Mouse (Mus musculus): ENCODE data around the gene Tada2b. TPM values are rescaled to one million over a fixed set of nuclear protein-coding genes. Genes with fewer than 3 reads are reported as not detected.

Gene Tada2b
- 5.2 and 5.6 TPM in 2 replicates for polyA plus RNA-seq (2014; fragmentation: Nextera tagmentation; extraction: Ambion mirVana)

DNA sequence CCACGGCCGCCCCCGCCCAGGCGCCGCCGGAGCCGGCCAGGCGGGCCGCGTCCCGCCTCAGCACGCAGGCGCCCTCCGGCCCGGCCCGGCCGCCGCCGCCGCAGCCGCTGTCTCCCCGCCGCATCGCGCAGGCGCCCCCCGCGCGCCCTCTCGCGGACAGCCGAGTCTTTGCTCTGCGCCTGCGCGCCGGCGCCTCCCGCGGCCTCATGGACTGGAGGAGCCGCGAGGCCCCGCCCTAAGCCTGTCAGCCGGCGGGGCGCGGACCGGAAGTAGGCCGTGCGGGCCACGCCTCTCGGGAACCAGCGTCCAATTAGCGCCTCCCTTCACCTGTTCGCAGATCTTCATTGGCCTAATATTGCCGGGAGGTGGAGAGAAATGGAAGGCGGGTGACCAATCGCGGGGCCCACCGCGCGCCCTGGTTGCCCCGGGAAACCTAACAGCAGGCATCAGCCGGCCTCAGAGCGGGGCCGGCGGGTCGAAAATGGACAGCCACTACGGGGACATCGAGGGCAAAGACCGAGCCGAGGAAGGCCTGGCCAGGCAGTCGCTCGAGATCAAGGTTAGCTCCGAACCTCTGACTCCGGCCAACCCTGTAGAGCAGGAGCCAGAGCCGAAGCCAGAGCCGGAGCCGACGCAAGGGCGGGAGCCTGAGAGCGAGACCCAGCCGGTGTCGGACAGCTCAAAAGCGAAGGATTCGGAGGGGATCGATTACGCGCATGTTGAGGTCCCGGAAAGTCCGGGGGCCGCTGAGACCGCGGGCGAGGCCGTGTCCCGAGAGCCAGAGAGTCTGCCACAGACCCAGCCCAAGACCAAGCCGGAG lies at the start of gene Tada2b, which contains the start of gene Ccdc96:
Tada2b (minus strand) TSS at position 115 of the 820 bp plus-strand sequence.
Ccdc96 (plus strand) TSS at position 418 of the 820 bp plus-strand sequence.
- peaks cover 34% of the 10 kb centered on the region for H3K4me1 ChIP-seq (replicated peaks; ENCODE audit: control insufficient read depth, insufficient read depth, low read length)
- peak; percentile 98 for ATAC-seq (ENCODE audit: low FRiP score)
- peak within 1 kb of the TSS; percentile 81 for H3K9ac ChIP-seq
- no peaks in the 10 kb centered on the region for H3K9me3 ChIP-seq (ENCODE audit: control insufficient read depth, low read length)
- under 1% methylated on average over 92 of the region's 97 CpGs for WGBS
- no peaks in the 10 kb centered on the region for H3K27me3 ChIP-seq (ENCODE audit: control insufficient read depth, insufficient read depth, low read length)
- H3K36me3 ChIP-seq (replicated peaks; ENCODE audit: control insufficient read depth, insufficient read depth): peaks cover 7% of the 10 kb centered on the region; the same call in 1 of the 2 replicates
- H3K4me2 ChIP-seq (replicated peaks): peak within 1 kb of the TSS; percentile 98
- peak within 1 kb of the TSS; percentile 88 for H3K27ac ChIP-seq
- peak; percentile 97 for DNase-seq (ENCODE audit: low spot score)
- peak within 1 kb of the TSS; percentile 91 for H3K4me3 ChIP-seq (replicated peaks; ENCODE audit: low read length)

DNA sequence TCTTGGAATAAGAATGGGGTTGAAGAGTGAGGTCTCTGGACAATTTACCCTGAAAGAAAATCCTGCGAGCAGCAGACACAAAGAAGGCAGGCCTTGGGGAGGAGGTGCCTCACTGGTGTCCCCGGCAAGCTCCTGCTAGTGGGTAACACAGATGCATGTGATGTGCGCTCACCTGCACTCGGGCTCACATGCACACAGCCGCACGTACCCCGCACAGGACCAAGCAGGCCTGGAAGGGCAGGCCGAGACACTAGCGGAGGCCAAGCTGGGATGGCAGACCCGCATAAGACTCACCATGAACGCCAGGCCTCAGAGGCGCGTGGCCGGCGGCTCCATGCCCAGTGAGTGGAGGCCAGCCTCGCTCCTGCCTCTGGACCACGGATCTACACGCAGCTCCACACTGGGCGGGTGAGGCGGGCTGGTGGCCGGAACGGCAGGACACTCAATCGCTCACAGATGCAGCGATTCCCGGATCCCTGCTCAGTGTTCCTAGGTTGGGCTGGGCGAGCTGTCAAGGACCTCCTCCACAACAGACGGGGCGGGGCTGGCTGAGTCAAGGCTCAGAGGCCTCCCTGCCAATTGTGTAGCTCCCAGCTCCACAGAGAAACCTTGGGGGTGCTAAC lies 46.2 kb upstream of the Tada2b start:
- Histone ChIP-seq H3K4me3 (replicated peaks; ENCODE audit: low read length) (peak overlapping the region; percentile 78), H3K4me1 (replicated peaks; ENCODE audit: control insufficient read depth, insufficient read depth, low read length) (peaks cover 20% of the 10 kb centered on the region), H3K27me3 (ENCODE audit: control insufficient read depth, insufficient read depth, low read length) (no peaks in the 10 kb centered on the region), H3K4me2 (replicated peaks) (peak overlapping the region; percentile 90), H3K9ac (peak overlapping the region; percentile 87), H3K36me3 (replicated peaks; ENCODE audit: control insufficient read depth, insufficient read depth) (no peaks in the 10 kb centered on the region; the same call in 1 of the 2 replicates), H3K27ac (peak overlapping the region; percentile 85), H3K9me3 (ENCODE audit: control insufficient read depth, low read length) (no peaks in the 10 kb centered on the region)
- ATAC-seq (ENCODE audit: low FRiP score) (peak; percentile 95), DNase-seq (ENCODE audit: low spot score) (peak; percentile 86)
- under 1% methylated on average over 28 of the region's 28 CpGs for WGBS

DNA sequence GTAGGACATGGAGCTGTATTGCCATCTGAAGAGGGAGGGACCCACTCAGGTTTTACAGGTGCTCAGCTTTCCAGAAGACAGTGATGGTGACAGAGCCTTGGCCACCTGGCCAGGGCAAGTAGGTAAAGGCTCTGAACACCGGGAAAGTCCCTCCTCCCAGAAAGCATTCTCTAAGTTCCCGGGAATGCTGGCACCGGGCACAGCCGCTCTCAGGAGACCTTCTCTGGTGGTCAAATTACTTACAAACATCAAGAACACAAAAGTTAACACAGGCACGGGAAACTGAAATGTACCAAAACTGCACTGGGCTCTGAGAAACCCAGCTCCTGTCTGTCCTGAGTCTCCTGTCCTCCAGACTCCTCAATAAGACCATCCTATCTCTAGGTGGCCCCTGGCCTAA lies 45.6 kb upstream of the Tada2b start:
- Histone ChIP-seq H3K36me3 (replicated peaks; ENCODE audit: control insufficient read depth, insufficient read depth) (peaks cover 2% of the 10 kb centered on the region), H3K27me3 (ENCODE audit: control insufficient read depth, insufficient read depth, low read length) (no peaks in the 10 kb centered on the region), H3K4me2 (replicated peaks) (peak overlapping the region; percentile 90), H3K9me3 (ENCODE audit: control insufficient read depth, low read length) (no peaks in the 10 kb centered on the region), H3K27ac (peak overlapping the region; percentile 85), H3K9ac (peak overlapping the region; percentile 87), H3K4me3 (replicated peaks; ENCODE audit: low read length) (peak overlapping the region; percentile 78), H3K4me1 (replicated peaks; ENCODE audit: control insufficient read depth, insufficient read depth, low read length) (peaks cover 20% of the 10 kb centered on the region)
- WGBS: 10% methylated on average over 5 of the region's 5 CpGs
- DNase-seq (ENCODE audit: low spot score) (no peak), ATAC-seq (ENCODE audit: low FRiP score) (no peak)

DNA sequence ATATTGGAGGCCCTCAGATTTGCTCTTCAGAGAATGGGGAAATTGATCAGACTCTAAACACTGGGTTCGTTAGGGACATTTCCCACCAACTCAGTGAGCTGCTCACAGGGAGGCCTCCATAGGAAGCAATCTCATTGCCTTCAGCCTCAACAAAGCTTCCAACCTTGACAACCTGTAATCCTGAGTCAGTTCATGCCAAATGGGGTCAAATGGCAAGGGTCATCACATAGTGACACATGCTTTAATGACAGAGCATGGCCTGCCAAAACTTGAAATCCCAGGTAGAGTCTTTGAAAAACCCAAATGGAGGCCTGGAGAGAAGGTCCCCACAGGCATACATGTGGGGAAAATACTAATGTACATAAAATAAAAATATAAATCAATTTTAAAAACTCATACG lies 42.8 kb upstream of the Tada2b start:
- WGBS: 91% methylated on average over 2 of the region's 2 CpGs
- Histone ChIP-seq H3K36me3 (replicated peaks; ENCODE audit: control insufficient read depth, insufficient read depth) (peaks cover 27% of the 10 kb centered on the region), H3K27ac (no peak overlapping the region), H3K4me2 (replicated peaks) (no peak overlapping the region), H3K9ac (no peak overlapping the region), H3K27me3 (ENCODE audit: control insufficient read depth, insufficient read depth, low read length) (no peaks in the 10 kb centered on the region), H3K4me1 (replicated peaks; ENCODE audit: control insufficient read depth, insufficient read depth, low read length) (peaks cover 20% of the 10 kb centered on the region), H3K4me3 (replicated peaks; ENCODE audit: low read length) (no peak overlapping the region), H3K9me3 (ENCODE audit: control insufficient read depth, low read length) (no peaks in the 10 kb centered on the region)
- DNase-seq (ENCODE audit: low spot score) (no peak), ATAC-seq (ENCODE audit: low FRiP score) (no peak)

DNA sequence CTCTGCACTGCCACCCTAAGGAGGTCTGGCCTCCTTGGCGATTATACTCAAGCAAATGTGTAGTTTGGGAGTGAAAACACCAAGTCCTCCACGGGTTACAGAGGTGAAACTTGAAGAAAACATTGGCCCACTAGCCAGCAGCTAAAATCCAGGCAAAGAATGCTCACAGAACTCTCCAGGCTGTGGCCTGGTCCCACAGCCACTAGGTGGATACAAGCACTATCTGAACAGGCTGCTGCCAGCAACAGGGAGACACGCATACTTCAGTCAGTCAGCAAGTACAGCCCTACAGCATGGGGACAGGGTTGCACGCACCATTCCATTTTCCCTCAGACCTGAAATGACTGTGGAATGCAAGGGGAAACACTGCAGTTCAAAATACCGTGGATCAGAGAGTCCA lies 42.2 kb upstream of the Tada2b start:
- H3K27me3 ChIP-seq (ENCODE audit: control insufficient read depth, insufficient read depth, low read length): no peaks in the 10 kb centered on the region
- no peak overlapping the region for H3K4me2 ChIP-seq (replicated peaks)
- no peak for ATAC-seq (ENCODE audit: low FRiP score)
- 88% methylated on average over 5 of the region's 5 CpGs for WGBS
- H3K36me3 ChIP-seq (replicated peaks; ENCODE audit: control insufficient read depth, insufficient read depth): peaks cover 33% of the 10 kb centered on the region
- no peaks in the 10 kb centered on the region for H3K9me3 ChIP-seq (ENCODE audit: control insufficient read depth, low read length)
- no peak for DNase-seq (ENCODE audit: low spot score)
- peaks cover 20% of the 10 kb centered on the region for H3K4me1 ChIP-seq (replicated peaks; ENCODE audit: control insufficient read depth, insufficient read depth, low read length)
- H3K9ac ChIP-seq: no peak overlapping the region
- no peak overlapping the region for H3K27ac ChIP-seq
- no peak overlapping the region for H3K4me3 ChIP-seq (replicated peaks; ENCODE audit: low read length)

DNA sequence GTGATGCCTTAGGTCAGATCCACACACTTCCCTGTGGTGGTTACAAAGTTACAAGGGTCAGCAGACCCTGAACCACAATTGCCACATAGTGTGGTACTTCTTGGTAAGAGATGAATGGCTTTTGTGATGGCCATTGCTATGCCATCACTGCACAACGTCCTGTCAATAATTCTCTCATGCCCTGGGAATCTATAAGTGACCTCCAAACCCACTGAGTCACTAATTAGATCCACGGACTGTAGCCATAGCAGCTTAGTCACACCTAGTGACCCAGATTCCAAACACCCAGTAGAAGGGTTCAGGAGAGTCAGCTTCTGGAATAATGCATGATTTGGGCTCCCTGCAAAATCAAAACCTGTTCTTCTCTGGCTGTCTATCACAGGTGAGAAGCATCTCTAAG lies 41.1 kb upstream of the Tada2b start:
- Histone ChIP-seq H3K4me3 (replicated peaks; ENCODE audit: low read length) (no peak overlapping the region), H3K9ac (no peak overlapping the region), H3K27ac (no peak overlapping the region), H3K4me1 (replicated peaks; ENCODE audit: control insufficient read depth, insufficient read depth, low read length) (peaks cover 20% of the 10 kb centered on the region), H3K27me3 (ENCODE audit: control insufficient read depth, insufficient read depth, low read length) (no peaks in the 10 kb centered on the region), H3K9me3 (ENCODE audit: control insufficient read depth, low read length) (no peaks in the 10 kb centered on the region), H3K4me2 (replicated peaks) (no peak overlapping the region), H3K36me3 (replicated peaks; ENCODE audit: control insufficient read depth, insufficient read depth) (peaks cover 44% of the 10 kb centered on the region)
- DNase-seq (ENCODE audit: low spot score) (no peak), ATAC-seq (ENCODE audit: low FRiP score) (no peak)
- WGBS: 78% methylated on average over 2 of the region's 2 CpGs

- peaks cover 62% of the 10 kb centered on the region for H3K36me3 ChIP-seq (replicated peaks; ENCODE audit: control insufficient read depth, insufficient read depth)
- WGBS: 89% methylated on average over 5 of the region's 5 CpGs
Observed at GRCm38 (mm10) chr5:36523219-36523703, 39.2 kb upstream of the Tada2b start.

DNA sequence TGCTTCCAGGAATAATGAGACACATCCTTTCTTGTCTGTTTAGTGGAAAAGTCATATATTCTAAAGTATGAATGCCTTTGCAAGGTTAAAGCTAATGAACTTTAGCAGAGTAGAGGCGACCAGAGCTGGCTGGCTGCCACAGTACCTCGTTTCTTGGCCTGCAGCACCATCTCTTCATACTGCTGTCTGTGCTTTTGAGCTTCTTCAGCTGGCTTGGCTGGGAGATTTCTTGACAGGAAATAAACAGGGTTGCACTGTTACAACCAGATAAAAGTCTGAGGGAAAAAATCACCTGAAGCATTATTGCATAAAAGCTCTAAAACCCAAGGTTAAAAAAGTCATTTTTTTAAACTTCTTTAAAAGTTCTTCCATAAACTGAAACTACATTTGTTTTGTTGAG lies 38.7 kb upstream of the Tada2b start:
- Histone ChIP-seq H3K36me3 (replicated peaks; ENCODE audit: control insufficient read depth, insufficient read depth) (peaks cover 66% of the 10 kb centered on the region), H3K4me2 (replicated peaks) (no peak overlapping the region), H3K9ac (no peak overlapping the region), H3K27ac (no peak overlapping the region), H3K4me1 (replicated peaks; ENCODE audit: control insufficient read depth, insufficient read depth, low read length) (no peaks in the 10 kb centered on the region), H3K9me3 (ENCODE audit: control insufficient read depth, low read length) (no peaks in the 10 kb centered on the region), H3K4me3 (replicated peaks; ENCODE audit: low read length) (no peak overlapping the region), H3K27me3 (ENCODE audit: control insufficient read depth, insufficient read depth, low read length) (no peaks in the 10 kb centered on the region)
- ATAC-seq (ENCODE audit: low FRiP score): no peak
- WGBS: 61% methylated on average over 2 of the region's 2 CpGs
- DNase-seq (ENCODE audit: low spot score): no peak

More at GRCm38 (mm10) chr5:36523219-36523703, 39.2 kb upstream of the Tada2b start:
- no peaks in the 10 kb centered on the region for H3K9me3 ChIP-seq (ENCODE audit: control insufficient read depth, low read length)
- H3K27me3 ChIP-seq (ENCODE audit: control insufficient read depth, insufficient read depth, low read length): no peaks in the 10 kb centered on the region
- no peak for ATAC-seq (ENCODE audit: low FRiP score)
- DNase-seq (ENCODE audit: low spot score): no peak
- H3K27ac ChIP-seq: no peak overlapping the region
- H3K4me3 ChIP-seq (replicated peaks; ENCODE audit: low read length): no peak overlapping the region
- H3K9ac ChIP-seq: no peak overlapping the region
- 0 out of 2 replicates have a peak, but pooled peaks cover 4% of the 10 kb centered on the region for H3K4me1 ChIP-seq (replicated peaks; ENCODE audit: control insufficient read depth, insufficient read depth, low read length)
- no peak overlapping the region for H3K4me2 ChIP-seq (replicated peaks)

GRCm38 (mm10) chr5:36519751-36520150 lies 35.7 kb upstream of the Tada2b start:
- 71% methylated on average over 3 of the region's 3 CpGs for WGBS
- no peak overlapping the region for H3K9ac ChIP-seq
- H3K4me3 ChIP-seq (replicated peaks; ENCODE audit: low read length): no peak overlapping the region
- no peak overlapping the region for H3K27ac ChIP-seq
- H3K27me3 ChIP-seq (ENCODE audit: control insufficient read depth, insufficient read depth, low read length): no peaks in the 10 kb centered on the region
- H3K4me2 ChIP-seq (replicated peaks): no peak overlapping the region
- H3K36me3 ChIP-seq (replicated peaks; ENCODE audit: control insufficient read depth, insufficient read depth): peaks cover 95% of the 10 kb centered on the region
- no peak for DNase-seq (ENCODE audit: low spot score)
- H3K4me1 ChIP-seq (replicated peaks; ENCODE audit: control insufficient read depth, insufficient read depth, low read length): 0 out of 2 replicates have a peak, but pooled peaks cover 3% of the 10 kb centered on the region
- no peaks in the 10 kb centered on the region for H3K9me3 ChIP-seq (ENCODE audit: control insufficient read depth, low read length)
- ATAC-seq (ENCODE audit: low FRiP score): no peak
